Mouse (Mus musculus) myocyte (in vitro differentiated cells): ENCODE measurements around the gene Tnpo2.

Experiments
- MAX ChIP-seq: IDR thresholded peaks from one replicate; pipeline ENCODE4 v1.6.1; 2011; ENCODE audit warnings: low read depth, mild to moderate bottlenecking, control low read depth
- MYOD1 ChIP-seq, 3 experiments: IDR thresholded peaks; one replicate each; pipeline ENCODE4 v1.6.1; 2011; ENCODE audit warnings: control low read depth in 2 of 3, low read depth in 2 of 3, mild to moderate bottlenecking in 2 of 3, moderate library complexity in 1 of 3; ENCODE audit not compliant: insufficient read length in 2 of 3, control insufficient read depth in 1 of 3
- MYOG ChIP-seq, 3 experiments: IDR thresholded peaks; one replicate each; pipeline ENCODE4 v1.6.1; 2011; ENCODE audit warnings: control low read depth in 2 of 3, low read depth in 2 of 3, mild to moderate bottlenecking in 2 of 3; ENCODE audit not compliant: insufficient read length in 2 of 3, control insufficient read depth in 1 of 3, insufficient read depth in 1 of 3
- POLR2A ChIP-seq: IDR thresholded peaks from one replicate; pipeline ENCODE4 v1.6.1; 2011; ENCODE audit warnings: low read depth, mild to moderate bottlenecking, control low read depth, moderate library complexity; ENCODE audit not compliant: insufficient read length
- POLR2AphosphoS2 ChIP-seq: IDR thresholded peaks from one replicate; pipeline ENCODE4 v1.6.1; 2011; ENCODE audit warnings: low read depth, control low read depth; ENCODE audit not compliant: insufficient read length
- USF1 ChIP-seq: IDR thresholded peaks from one replicate; pipeline ENCODE4 v1.6.1; 2011; ENCODE audit warnings: low read depth, mild to moderate bottlenecking, control low read depth, moderate library complexity

- TF ChIP-seq POLR2A (no peak), MAX (no peak), MYOG (IDR thresholded peaks at IDR 0.05; ENCODE audit: control insufficient read depth in 1 of 3, insufficient read depth in 1 of 3, insufficient read length in 2 of 3, low read depth in 2 of 3) (no peak), USF1 (no peak), MYOD1 (IDR thresholded peaks at IDR 0.05; ENCODE audit: control insufficient read depth in 1 of 3, insufficient read length in 2 of 3, low read depth in 2 of 3) (no peak), POLR2AphosphoS2 (no peak)
Observed at GRCm38 (mm10) chr8:85057367-85057766, 20.7 kb downstream of the Tnpo2 start.
